Mouse (Mus musculus) myocyte (in vitro differentiated cells): ENCODE data around the gene Osbpl11. TPM values are rescaled to one million over a fixed set of nuclear protein-coding genes. Genes with fewer than 3 reads are reported as not detected.

Source experiments
- H3K27me3 ChIP-seq: one replicate; pipeline ENCODE4 v1.6.1; 2011; ENCODE audit not compliant: control insufficient read depth, insufficient read depth, insufficient read length
- H3K36me3 ChIP-seq: one replicate; pipeline ENCODE4 v1.6.1; 2011; ENCODE audit not compliant: control insufficient read depth, insufficient read depth
- H3K4me2 ChIP-seq: one replicate; pipeline ENCODE4 v1.6.1; 2011; ENCODE audit warnings: low read depth, control low read depth
- H3K4me3 ChIP-seq: one replicate; pipeline ENCODE4 v1.5.1; 2011; ENCODE audit warnings: mild to moderate bottlenecking, control low read depth, moderate library complexity
- H3K79me2 ChIP-seq: one replicate; pipeline ENCODE4 v1.6.1; 2011; ENCODE audit not compliant: control insufficient read depth, insufficient read depth
- H3ac ChIP-seq: one replicate; pipeline ENCODE4 v1.6.1; 2011; ENCODE audit not compliant: control insufficient read depth, insufficient read length
- CEBPB ChIP-seq: IDR thresholded peaks from 2 replicates; pipeline ENCODE4 v1.6.1; 2011; ENCODE audit warnings: mild to moderate bottlenecking, moderate library complexity; ENCODE audit not compliant: poor library complexity, insufficient read depth, severe bottlenecking
- E2F4 ChIP-seq: IDR thresholded peaks from one replicate; pipeline ENCODE4 v1.6.1; 2011; ENCODE audit warnings: mild to moderate bottlenecking, control low read depth, moderate library complexity; ENCODE audit not compliant: insufficient read depth
- MAX ChIP-seq: IDR thresholded peaks from one replicate; pipeline ENCODE4 v1.6.1; 2011; ENCODE audit warnings: low read depth, mild to moderate bottlenecking, control low read depth
- MYOD1 ChIP-seq, 3 experiments: IDR thresholded peaks; one replicate each; pipeline ENCODE4 v1.6.1; 2011; ENCODE audit warnings: control low read depth in 2 of 3, low read depth in 2 of 3, mild to moderate bottlenecking in 2 of 3, moderate library complexity in 1 of 3; ENCODE audit not compliant: insufficient read length in 2 of 3, control insufficient read depth in 1 of 3
- MYOG ChIP-seq, 3 experiments: IDR thresholded peaks; one replicate each; pipeline ENCODE4 v1.6.1; 2011; ENCODE audit warnings: control low read depth in 2 of 3, low read depth in 2 of 3, mild to moderate bottlenecking in 2 of 3; ENCODE audit not compliant: insufficient read length in 2 of 3, control insufficient read depth in 1 of 3, insufficient read depth in 1 of 3
- POLR2A ChIP-seq: IDR thresholded peaks from one replicate; pipeline ENCODE4 v1.6.1; 2011; ENCODE audit warnings: low read depth, mild to moderate bottlenecking, control low read depth, moderate library complexity; ENCODE audit not compliant: insufficient read length
- POLR2AphosphoS2 ChIP-seq: IDR thresholded peaks from one replicate; pipeline ENCODE4 v1.6.1; 2011; ENCODE audit warnings: low read depth, control low read depth; ENCODE audit not compliant: insufficient read length
- REST ChIP-seq: IDR thresholded peaks from one replicate; pipeline ENCODE4 v1.6.1; 2011; ENCODE audit warnings: mild to moderate bottlenecking, control low read depth, moderate library complexity; ENCODE audit not compliant: insufficient read depth, insufficient read length
- SRF ChIP-seq: IDR thresholded peaks from one replicate; pipeline ENCODE4 v1.6.1; 2011; ENCODE audit warnings: low read depth; ENCODE audit not compliant: control insufficient read depth, insufficient read length
- TCF12 ChIP-seq: IDR thresholded peaks from one replicate; pipeline ENCODE4 v1.6.1; 2011; ENCODE audit warnings: mild to moderate bottlenecking, control low read depth; ENCODE audit not compliant: poor library complexity, insufficient read depth, severe bottlenecking
- TCF3 ChIP-seq: IDR thresholded peaks from one replicate; pipeline ENCODE4 v1.6.1; 2011; ENCODE audit warnings: low read depth, control low read depth; ENCODE audit not compliant: insufficient read length
- USF1 ChIP-seq: IDR thresholded peaks from one replicate; pipeline ENCODE4 v1.6.1; 2011; ENCODE audit warnings: low read depth, mild to moderate bottlenecking, control low read depth, moderate library complexity
- polyA plus RNA-seq: library from polyadenylated mRNA; unstranded; fragments of >200 nt; fragmentation: generic; extraction: Trizol; gene quantifications from one replicate; pipeline ENCODE4 v1.2.1, GENCODE M21; 2012; ENCODE audit warnings: missing spikeins

The Osbpl11 gene
- polyA plus RNA-seq, 1 experiment = 8.5 TPM

- Histone ChIP-seq H3K79me2 (no peaks in the 10 kb centered on the region), H3K4me2 (no peak overlapping the region), H3K27me3 (no peaks in the 10 kb centered on the region), H3K4me3 (no peak overlapping the region), H3K36me3 (no peaks in the 10 kb centered on the region), H3ac (no peak overlapping the region)
- TF ChIP-seq TCF12 (no peak), SRF (no peak), E2F4 (no peak), CEBPB (no peak), POLR2A (no peak), MYOG (IDR thresholded peaks at IDR 0.05; ENCODE audit: control insufficient read depth in 1 of 3, insufficient read depth in 1 of 3, insufficient read length in 2 of 3, low read depth in 2 of 3) (no peak), MYOD1 (IDR thresholded peaks at IDR 0.05; ENCODE audit: control insufficient read depth in 1 of 3, insufficient read length in 2 of 3, low read depth in 2 of 3) (no peak), USF1 (no peak), MAX (no peak), POLR2AphosphoS2 (no peak), TCF3 (no peak), REST (no peak)
Observed at GRCm38 (mm10) chr16:33179911-33180310, 5.0 kb upstream of the Osbpl11 start.

DNA sequence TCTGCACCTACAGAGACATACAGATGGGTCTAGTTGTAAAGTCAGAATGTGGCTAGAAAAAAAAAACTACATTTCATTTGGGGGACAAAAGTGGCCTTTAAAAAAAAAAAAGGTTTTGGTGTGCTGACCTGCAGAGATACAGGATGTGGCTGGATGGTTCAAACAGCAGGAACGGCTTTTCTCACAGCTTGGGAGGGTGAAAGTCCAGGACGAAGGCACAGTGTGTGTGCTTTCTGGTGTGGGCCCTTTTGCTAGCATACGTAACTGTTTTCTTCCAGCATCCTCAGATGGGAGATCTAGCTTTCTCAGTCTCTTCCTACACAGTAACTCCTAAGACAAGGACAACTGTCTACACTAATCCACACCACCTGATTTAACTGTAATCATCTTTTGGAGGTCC lies 4.1 kb upstream of the Osbpl11 start:
- no peaks in the 10 kb centered on the region for H3K36me3 ChIP-seq
- no peak overlapping the region for H3ac ChIP-seq
- no peak overlapping the region for H3K4me2 ChIP-seq
- H3K79me2 ChIP-seq = peaks cover 4% of the 10 kb centered on the region
- no peaks in the 10 kb centered on the region for H3K27me3 ChIP-seq
- H3K4me3 ChIP-seq = no peak overlapping the region
- TF ChIP-seq MAX (no peak), MYOD1 (IDR thresholded peaks at IDR 0.05; ENCODE audit: control insufficient read depth in 1 of 3, insufficient read length in 2 of 3, low read depth in 2 of 3) (no peak), POLR2AphosphoS2 (no peak), CEBPB (no peak), MYOG (IDR thresholded peaks at IDR 0.05; ENCODE audit: control insufficient read depth in 1 of 3, insufficient read depth in 1 of 3, insufficient read length in 2 of 3, low read depth in 2 of 3) (no peak), REST (no peak)

GRCm38 (mm10) chr16:33185261-33186046 lies 583 bp downstream of the Osbpl11 start:
- peak overlapping the region; percentile 96 for H3K4me2 ChIP-seq
- peak in 2 of 3 experiments; percentile 42 to 43 for TF ChIP-seq MYOG (IDR thresholded peaks at IDR 0.05; ENCODE audit: control insufficient read depth in 1 of 3, insufficient read depth in 1 of 3, insufficient read length in 2 of 3, low read depth in 2 of 3)
- peak; percentile 39 for TF ChIP-seq POLR2A
- no peak for TF ChIP-seq TCF3
- TF ChIP-seq TCF12 = no peak
- no peak for TF ChIP-seq USF1
- no peak for TF ChIP-seq CEBPB
- TF ChIP-seq MAX = no peak
- no peak for TF ChIP-seq SRF
- TF ChIP-seq POLR2AphosphoS2 = no peak
- TF ChIP-seq E2F4 = no peak
- peak in 2 of 3 experiments; percentile 28 to 56 for TF ChIP-seq MYOD1 (IDR thresholded peaks at IDR 0.05; ENCODE audit: control insufficient read depth in 1 of 3, insufficient read length in 2 of 3, low read depth in 2 of 3)
- TF ChIP-seq REST = no peak
- H3K27me3 ChIP-seq = no peaks in the 10 kb centered on the region
- no peaks in the 10 kb centered on the region for H3K36me3 ChIP-seq
- peaks cover 49% of the 10 kb centered on the region for H3K79me2 ChIP-seq
- H3K4me3 ChIP-seq = peak overlapping the region; percentile 80
- peak overlapping the region; percentile 95 for H3ac ChIP-seq

- H3K4me2 ChIP-seq = peak overlapping the region; percentile 96
- peaks cover 53% of the 10 kb centered on the region for H3K79me2 ChIP-seq
- no peaks in the 10 kb centered on the region for H3K36me3 ChIP-seq
- TF ChIP-seq SRF (no peak), TCF3 (no peak), TCF12 (no peak), USF1 (no peak), MYOD1 (IDR thresholded peaks at IDR 0.05; ENCODE audit: control insufficient read depth in 1 of 3, insufficient read length in 2 of 3, low read depth in 2 of 3) (no peak), CEBPB (no peak), MAX (no peak), POLR2A (no peak), E2F4 (no peak), REST (no peak), POLR2AphosphoS2 (no peak), MYOG (IDR thresholded peaks at IDR 0.05; ENCODE audit: control insufficient read depth in 1 of 3, insufficient read depth in 1 of 3, insufficient read length in 2 of 3, low read depth in 2 of 3) (no peak)
- H3K4me3 ChIP-seq = peak overlapping the region; percentile 80
- no peaks in the 10 kb centered on the region for H3K27me3 ChIP-seq
- H3ac ChIP-seq = peak overlapping the region; percentile 95
Observed at GRCm38 (mm10) chr16:33186134-33186533, 1.3 kb downstream of the Osbpl11 start.

DNA sequence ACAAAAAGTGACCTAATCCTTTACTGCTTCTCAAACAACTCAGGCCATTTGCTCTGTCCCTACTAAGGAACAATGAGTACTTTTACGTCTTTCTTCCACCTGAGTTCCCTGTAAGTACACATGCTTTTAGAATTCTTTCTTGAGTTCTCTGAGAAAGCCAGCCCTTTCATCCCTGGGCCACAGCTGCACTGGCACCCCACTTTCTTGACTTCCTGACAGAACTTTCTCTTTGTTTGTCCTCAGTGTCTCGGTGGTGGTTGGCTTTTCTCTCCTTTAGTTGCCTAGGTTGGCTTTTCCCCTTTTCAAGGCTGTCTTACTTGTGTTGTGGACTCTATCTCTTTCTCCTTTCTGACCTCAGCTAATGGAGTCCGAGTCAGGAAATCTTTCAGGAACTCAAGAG lies 3.2 kb downstream of the Osbpl11 start:
- Histone ChIP-seq H3ac (no peak overlapping the region), H3K36me3 (no peaks in the 10 kb centered on the region), H3K27me3 (no peaks in the 10 kb centered on the region), H3K79me2 (peaks cover 56% of the 10 kb centered on the region), H3K4me2 (peak overlapping the region; percentile 47), H3K4me3 (no peak overlapping the region)
- TF ChIP-seq TCF3 (no peak), USF1 (no peak), CEBPB (no peak), REST (no peak), MYOG (IDR thresholded peaks at IDR 0.05; ENCODE audit: control insufficient read depth in 1 of 3, insufficient read depth in 1 of 3, insufficient read length in 2 of 3, low read depth in 2 of 3) (no peak), POLR2AphosphoS2 (no peak), POLR2A (no peak), MAX (no peak), MYOD1 (IDR thresholded peaks at IDR 0.05; ENCODE audit: control insufficient read depth in 1 of 3, insufficient read length in 2 of 3, low read depth in 2 of 3) (no peak), TCF12 (no peak)
